Mouse (Mus musculus): ENCODE results near the gene Nrn1.
A peak's percentile ranks its signal among the peaks of the same experiment; 100 is the strongest.

The Nrn1 gene

DNA sequence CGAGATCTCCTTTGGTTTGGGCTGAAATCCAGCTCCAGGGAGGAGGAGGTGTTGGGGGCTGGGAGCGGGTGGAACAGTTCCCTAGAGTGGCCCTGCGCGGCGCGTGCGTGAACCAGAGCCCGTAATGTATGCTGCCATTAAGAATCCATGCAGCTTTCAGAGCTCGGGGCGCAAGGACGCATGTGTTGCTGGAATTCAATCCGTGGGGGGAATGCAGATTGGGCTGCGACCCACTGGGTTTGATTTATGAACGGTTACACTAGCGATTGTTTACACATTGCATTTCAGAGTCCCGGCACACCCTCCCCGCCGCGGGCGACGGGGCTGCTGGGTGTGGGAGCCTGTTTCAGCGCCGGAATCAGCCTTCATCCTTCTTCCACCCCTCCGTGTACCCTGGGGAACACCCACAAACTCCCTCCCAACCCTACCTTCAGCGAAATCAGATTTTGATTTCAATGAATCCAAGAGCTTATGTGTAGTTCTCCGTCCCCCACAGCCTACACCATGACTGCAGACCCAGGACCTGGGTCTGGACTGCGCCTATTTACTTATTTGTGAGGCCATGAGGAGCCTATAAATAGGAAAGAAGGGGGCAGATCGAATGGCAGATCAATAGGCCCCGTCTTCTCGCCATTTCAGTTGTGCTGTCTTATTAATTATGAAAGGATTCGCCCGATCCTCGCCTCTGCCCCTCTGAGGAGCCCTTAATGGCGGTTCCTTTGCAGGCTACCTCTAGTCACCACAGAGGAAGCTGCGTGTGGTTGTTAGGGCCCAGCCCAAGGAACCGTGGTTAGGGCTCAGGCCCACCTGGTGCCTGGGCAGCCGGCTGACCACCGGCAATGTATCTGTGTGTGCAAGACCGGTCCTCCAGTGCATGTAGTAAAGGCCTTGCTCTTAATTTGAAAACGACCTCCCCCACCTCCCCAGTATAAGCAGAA lies 10.1 kb downstream of the Nrn1 start:
- DNase-seq: peak; percentile 29

- no peak for DNase-seq
Observed at GRCm38 (mm10) chr13:36723726-36724300, 11.1 kb downstream of the Nrn1 start.

DNA sequence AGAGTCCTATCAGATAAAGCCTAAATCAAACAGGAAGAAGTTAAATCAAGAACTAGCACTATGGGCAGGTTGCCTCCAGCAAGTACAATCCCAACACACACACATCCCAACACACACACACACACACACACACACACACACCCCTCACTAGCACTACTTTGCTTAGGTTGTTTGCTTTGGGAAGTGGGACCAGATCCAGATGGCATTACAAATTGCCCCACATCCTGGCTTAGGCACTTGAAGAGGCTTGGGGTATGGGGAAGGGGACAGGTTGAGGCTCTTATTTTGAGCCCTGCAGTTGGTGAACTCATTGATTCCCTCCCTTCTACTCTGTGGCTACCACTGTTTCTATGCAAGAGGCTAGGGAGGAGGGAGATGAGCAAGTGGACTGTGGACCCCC lies 12.6 kb downstream of the Nrn1 start:
- DNase-seq: no peak

DNA sequence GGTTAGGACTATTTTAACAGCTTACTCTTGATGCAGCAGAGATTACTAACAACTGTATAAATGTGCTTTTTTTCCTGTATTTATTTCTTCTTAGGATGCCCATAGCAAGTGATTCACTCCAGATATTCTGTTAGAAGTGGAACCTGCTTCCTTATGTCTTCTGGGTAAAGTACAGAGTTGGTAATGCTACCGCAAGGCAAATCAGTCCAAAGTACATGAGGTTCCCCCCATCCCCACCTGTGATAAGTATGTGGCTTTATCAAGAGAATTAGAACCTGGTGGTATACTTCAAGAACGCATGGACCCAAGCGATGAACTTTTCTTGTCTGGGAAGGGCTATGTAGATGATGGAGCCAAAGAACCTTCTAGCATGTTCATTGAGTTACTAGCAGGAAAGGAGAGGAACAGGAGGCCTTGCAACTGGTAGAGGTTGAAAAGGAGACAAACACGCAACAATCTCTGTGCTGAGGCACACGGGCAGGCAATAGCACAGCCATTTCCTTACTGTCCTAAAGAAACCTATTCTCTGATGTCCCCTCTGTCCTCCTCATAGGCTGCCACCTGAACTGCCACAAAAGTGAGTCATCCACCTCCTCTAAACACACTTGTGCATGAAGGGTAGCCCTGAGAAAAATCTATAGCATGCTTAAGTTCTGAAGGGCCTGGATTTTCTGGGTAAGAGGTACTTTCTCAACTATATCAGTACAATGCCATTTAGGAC lies 14.5 kb downstream of the Nrn1 start:
- DNase-seq: no peak

DNA sequence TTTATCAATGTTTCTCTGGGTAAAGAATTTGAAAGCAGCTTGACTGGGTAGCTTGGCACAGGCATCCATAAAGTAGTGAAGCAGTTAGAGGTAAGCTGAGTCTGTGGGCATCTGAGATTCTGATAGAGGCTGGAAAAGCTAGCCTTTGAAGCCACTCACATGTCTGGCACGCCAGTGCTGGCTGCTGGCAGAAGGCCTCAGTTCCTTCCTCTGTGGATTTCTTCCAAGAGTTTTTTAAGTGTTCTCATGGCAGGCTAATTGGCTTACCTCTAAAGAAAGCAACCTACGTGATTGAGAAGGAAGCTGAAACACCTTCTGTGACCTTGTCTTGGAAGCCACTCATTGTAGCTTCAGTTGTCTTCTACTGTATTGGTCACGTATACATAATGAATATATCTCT lies 17.6 kb downstream of the Nrn1 start:
- no peak for DNase-seq

DNA sequence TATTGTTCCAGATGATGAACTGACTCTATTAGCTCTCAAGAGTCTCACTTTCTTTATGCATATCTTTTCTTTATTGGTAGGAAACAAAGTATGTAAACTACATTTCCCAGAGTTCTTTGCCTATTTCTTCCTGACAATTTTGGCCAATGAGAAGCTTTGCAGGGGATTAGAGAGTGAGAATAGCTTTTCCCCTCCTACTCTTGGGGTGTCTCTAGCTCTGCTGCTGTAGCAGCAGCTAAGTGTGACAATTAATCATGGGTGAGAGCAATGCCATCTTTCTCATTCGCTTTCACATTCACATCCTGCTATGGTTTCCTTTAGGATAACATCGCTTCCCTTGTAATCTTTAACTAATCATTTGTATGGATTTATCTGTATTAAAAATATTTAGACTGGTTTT lies 18.2 kb downstream of the Nrn1 start:
- no peak for DNase-seq

- no peak for DNase-seq
Observed at GRCm38 (mm10) chr13:36714101-36714500, 20.8 kb downstream of the Nrn1 start.

DNA sequence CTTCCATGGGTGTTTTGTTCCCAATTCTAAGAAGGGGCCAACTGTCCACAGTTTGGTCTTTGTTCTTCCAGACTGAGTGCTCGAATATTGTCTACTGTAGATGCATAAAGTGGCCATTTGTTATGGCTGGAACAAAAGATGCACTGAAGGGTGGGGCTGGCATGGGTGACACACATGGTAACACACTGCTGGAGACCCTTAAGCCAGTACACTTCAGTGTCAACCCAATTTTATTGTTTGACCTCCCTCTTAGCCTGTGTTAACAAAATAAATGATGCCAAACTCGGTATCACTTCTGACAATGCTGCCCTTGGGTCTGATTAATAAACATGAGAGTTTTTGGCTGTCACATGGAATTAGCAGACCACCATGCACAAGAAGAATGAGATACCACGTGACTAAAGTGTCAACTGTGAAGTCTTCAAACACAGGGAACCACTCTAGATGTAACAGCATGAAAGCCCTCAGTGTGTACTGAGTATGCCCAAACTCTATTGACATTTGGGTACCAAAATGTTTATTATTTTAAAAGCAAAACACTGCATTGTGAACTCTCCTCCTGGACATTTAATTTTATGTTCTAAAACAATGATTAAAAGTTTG lies 27.7 kb downstream of the Nrn1 start:
- DNase-seq: no peak

GRCm38 (mm10) chr13:36696351-36696771 lies 38.6 kb downstream of the Nrn1 start:
- no peak for DNase-seq

- no peak for DNase-seq
Observed at GRCm38 (mm10) chr13:36695516-36696201, 39.3 kb downstream of the Nrn1 start.

DNA sequence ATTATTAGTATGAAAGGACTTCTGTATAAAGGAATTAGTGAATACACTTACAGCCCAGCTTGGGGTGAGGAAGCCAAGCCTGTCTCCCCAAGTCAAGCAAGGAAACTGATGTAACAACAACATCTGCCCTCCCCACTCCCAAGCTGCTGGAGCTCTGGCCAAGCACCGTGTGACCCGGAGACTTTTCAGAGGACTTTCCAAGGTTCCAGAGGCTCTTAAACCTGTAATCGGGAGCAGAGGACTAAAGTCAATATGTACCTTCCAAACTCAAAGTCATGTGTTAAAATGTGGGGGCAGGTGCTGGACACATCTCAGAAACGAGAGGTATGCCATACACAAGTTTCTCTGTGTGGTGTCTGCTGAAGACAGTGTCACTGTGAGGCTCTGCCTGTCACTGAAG lies 51.4 kb downstream of the Nrn1 start:
- DNase-seq: no peak

DNA sequence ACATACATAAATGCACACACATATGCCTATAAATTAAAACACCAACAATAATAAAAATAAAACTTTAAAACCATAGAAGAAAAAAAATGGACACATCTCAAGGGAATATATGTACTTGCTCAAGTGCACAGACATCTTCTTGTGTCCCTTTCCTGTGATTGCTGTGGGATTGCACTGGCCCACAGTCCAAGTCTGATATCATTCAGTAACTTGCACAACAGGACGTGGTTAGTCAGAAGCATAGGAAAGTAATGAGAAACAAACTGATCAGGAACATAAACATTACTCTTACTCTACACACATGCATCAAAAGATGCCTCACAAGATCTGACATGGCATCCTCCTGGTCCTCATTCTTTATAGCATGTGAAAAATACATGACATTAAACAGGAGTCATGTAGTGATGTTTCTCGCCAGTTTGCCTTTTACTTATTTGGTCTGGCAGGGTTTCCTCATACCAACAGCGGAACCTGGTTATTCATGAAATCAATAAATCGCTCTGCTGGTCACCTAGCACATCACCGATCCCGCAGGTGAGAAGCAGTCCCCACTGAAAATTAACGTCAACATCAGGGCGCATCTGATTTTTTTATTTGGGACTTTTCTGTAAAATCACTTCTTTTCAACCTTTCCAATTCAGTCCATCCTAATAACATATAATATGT lies 54.1 kb downstream of the Nrn1 start:
- no peak for DNase-seq

DNA sequence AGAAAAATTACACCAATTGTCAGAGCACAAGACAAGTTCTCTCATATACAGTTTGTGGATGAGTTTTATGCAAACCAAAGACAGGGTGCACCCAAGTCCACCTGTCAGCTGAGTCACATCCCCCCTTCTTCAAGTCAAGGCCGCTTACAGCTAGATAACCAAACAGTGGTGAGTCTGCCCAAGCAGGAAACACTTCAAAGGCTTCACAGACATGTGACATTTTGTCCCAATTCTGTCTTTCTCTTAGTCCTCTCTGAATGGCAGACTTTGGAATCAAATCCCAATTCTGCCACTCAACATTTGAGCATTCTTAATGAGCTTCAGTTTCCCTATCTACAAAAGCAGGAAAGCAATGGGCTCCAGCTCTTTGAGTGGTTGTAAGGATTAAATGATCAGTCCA lies 55.6 kb downstream of the Nrn1 start:
- DNase-seq: no peak
